Mouse (Mus musculus) testis, postnatal 10 days (tissue): ENCODE measurements at regions not wholly inside any gene's neighbourhood (a gene's known extent, or its start where the extent isn't known, plus 50 kb on each side); places are given as distances from the start of the nearest gene placed in this dataset.

Experiments
- DNase-seq: peaks from one replicate; pipeline ENCODE4 v3.0.0; 2021; ENCODE audit warnings: low spot score

DNA sequence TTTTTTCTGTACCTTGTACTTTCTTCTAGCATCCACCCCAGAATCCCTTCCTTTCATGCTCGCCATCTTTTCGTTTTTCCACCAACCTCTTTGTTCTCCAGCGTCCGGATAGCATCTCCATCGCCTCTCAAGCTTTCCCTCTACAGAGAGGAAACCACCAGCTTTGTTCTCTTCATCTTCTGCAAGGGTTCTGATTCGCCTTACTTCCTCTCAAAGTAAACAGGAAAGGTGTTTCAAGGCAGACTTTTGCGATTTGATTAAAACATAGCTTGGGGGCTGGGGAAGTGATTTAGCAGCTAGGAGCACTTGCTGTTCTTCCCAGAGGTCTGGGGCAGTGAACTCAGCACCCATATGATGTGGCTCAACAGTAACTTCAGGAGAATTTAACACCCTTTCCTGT is 71.4 kb downstream of the Emp1 start:
- no peak for DNase-seq

- no peak for DNase-seq
Observed at GRCm38 (mm10) chr6:135436315-135436714, 74.0 kb downstream of the Emp1 start.

- DNase-seq: no peak
Observed at GRCm38 (mm10) chr6:135438271-135438670, 75.9 kb downstream of the Emp1 start.

DNA sequence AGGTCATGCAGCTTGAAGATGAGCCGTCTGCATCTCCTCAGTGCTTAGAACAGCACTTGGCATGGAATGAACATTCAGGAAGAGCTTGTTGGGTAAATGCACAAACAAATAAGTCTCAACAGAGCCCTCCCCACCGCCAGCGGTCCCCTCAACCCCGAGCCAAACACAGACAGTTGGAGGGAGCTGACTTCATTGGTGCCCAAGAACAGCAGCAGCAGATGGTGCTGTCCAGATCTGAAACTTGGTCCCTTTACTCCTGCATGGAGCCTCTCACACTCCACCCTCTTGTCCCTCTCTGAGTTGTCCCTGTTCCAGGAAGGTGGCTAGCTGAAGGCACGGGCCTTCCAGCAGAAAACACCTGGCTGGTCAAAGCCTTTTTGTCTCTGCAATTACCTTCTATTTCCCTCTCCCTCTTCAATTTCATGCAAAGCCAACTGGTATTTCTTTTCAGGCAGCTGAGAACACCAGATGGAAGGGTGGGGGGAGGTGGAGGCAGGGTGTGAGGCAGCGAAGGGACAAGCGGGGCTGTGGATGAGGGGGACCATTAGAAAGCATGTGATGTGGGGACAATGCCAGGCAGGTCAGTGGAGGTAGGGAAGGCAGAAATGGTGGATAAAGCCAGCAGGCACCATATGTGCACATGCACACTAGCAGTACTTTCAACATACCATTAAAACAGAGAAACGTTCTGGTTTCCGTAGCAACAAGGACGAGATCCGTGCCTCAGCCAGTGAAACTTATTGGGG is 79.0 kb downstream of the Emp1 start:
- DNase-seq: no peak

GRCm38 (mm10) chr6:135444661-135445060 is 82.3 kb downstream of the Emp1 start:
- DNase-seq: peak; percentile 97

GRCm38 (mm10) chr6:135445070-135445469 is 82.7 kb downstream of the Emp1 start:
- no peak for DNase-seq

GRCm38 (mm10) chr6:135447801-135448200 is 85.5 kb downstream of the Emp1 start:
- no peak for DNase-seq

DNA sequence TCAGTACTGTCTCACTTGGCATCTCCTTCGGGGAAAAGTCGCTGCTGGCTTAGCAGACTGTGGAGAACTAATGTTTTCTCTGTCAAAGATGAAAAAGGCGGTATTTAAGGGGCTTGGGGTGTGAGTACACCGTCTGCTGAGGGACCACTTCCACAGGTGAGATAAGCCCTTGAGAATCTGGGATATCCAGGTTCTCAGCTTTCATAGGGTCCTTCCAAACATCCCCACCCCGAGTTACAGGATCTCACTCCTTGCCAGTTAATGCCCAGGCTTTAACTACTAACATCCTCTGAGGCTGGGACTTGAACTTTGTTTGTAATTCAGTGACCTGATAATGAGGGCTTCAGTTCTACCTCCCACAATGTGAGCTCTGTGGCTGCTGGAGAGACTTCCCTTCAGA is 86.9 kb downstream of the Emp1 start:
- DNase-seq: no peak

DNA sequence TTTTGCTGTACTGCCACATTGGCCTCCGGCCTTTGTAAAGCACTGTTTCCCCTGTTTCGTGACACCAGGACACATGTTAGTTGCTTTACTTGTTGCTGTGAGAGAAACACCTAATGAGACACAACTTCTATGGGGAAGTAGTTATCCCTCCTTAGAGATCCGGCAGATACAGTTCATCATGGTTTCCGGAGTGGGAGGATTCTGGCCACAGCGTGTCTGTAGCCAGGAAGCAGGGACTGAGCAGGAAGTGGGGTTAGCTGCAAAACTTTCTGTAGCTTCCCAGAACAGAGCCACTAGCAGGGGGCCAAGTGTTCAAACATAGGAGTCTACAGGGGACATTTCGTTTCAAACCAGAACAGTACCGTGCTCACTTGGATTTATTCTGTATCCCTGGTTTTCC is 88.2 kb downstream of the Emp1 start:
- no peak for DNase-seq

DNA sequence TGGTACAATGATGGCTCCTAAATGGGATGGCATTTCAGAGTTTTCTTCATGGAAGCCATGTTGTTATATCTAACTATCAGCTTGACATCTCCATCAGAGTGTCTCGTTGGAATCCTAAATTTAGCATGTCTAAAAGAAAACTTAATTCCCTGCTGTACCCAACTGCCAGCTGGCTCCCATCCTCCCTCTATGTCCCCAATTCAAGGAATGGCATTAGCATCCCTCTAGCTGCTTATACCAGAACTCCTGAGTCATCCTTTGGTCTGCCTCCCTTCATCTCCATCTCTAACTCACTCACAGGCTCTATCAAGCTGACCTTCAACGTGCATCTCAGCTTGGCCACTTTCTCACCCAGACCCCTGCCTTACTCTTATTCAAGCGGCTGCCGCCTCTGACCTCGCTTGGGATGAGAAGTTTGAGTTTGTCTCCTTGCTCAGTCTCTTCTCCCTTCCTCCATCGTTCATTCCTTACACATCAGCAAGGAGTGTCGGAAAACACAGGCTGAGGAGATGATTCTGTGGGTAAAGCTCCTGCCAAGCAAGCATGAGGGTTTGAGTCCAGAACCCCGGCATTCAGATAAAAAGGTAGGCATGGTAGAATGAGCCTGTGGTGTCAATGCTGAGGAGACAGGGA is 88.9 kb downstream of the Emp1 start:
- DNase-seq: no peak

DNA sequence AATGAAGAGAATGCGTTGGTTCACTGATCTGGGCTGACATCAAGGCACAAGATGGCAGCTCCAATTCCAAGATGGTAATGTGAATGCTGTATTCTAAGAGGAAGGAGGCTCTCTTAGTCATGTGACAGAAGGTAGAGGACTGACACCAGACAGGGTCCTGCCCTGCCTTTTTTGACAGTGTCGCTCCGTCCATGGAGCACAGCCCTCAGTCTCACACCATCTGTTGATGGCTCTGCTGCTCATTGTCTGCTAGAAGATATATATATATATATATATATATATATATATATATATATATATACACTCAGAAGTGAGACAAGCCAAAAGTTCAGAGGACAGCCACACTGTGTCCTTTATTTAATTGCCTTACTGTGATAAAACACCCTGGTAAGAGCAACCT is 90.7 kb downstream of the Emp1 start:
- no peak for DNase-seq

GRCm38 (mm10) chr6:135472495-135472894 is 110.2 kb downstream of the Emp1 start:
- DNase-seq: no peak

DNA sequence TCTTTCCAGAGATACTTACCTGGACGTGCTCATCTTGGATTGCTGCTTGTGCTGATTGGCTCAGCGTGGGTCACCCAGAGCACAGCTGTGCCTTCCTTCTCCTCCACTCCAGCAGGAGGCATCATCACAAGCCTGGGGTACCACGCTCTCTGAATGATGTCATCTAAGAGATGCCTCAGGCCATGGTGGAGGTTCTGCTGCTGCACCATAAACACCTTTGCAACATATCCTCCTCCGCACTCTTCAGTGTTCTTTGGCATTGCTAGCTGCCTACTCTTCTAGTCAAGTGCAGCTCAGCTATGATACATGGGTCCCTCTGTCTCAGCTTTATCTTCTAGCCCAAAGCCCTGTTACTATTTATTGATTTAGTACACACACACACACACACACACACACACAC is 110.8 kb downstream of the Emp1 start:
- DNase-seq: no peak

GRCm38 (mm10) chr6:135488795-135489194 is 126.5 kb downstream of the Emp1 start:
- no peak for DNase-seq

DNA sequence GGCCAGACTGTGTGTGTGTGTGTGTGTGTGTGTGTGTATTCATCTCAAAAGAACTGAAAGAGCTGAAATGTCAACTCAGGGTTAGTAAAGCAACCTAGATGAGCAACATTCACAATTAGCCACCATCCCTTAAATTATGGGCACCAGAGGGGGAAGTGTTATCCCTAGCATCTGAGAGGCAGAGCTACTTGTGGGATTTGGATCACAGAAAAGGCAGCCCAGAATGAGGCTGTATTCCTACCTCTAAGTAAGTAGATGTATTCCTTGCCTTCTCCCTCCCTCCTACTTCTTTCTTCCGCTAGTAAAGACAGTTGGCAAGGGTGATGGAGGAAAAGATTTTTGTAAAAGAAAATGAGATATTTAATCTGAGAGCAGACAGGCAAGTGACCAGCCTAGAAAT is 131.6 kb downstream of the Emp1 start:
- DNase-seq: no peak

DNA sequence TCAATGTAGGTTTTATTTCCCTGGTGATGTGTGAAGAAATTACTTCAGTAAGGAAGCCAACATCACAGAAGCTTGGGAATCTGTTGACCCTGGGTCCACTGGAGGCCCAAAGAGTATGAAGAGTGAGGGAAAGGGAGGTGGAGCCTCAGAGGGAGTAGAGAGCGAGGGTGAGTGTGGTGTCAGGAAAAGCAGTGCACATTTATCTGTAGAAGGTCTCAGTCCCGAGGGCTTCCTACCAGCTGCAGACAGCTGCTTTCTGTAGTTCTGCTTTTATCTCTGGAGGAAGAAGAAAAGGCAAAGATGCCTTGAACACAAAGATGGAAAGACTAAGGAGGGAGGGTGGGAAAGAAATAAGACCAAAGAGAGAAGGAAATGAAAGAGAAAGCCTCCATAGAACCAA is 133.5 kb downstream of the Emp1 start:
- no peak for DNase-seq

DNA sequence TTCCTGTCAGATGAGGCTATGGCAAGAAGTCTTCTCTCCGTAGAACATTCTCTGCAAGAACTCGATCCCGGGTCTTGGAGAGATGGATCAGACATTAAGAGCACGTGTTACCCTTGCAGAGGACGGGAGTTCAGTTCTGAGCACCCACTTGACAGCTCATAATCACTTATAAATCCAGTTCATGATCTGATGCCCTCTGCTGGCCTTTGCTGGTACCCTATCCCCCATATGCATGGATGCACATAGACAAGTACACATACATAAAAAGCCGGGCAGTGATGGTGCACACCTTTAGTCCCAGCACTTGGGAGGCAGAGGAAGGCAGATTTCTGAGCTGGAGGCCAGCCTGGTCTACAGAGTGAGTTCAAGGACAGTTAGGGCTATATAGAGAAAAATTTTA is 136.2 kb downstream of the Emp1 start:
- no peak for DNase-seq

GRCm38 (mm10) chr6:135500381-135500780 is 138.0 kb downstream of the Emp1 start:
- DNase-seq: no peak

GRCm38 (mm10) chr6:135501791-135502190 is 139.4 kb downstream of the Emp1 start:
- DNase-seq: no peak

DNA sequence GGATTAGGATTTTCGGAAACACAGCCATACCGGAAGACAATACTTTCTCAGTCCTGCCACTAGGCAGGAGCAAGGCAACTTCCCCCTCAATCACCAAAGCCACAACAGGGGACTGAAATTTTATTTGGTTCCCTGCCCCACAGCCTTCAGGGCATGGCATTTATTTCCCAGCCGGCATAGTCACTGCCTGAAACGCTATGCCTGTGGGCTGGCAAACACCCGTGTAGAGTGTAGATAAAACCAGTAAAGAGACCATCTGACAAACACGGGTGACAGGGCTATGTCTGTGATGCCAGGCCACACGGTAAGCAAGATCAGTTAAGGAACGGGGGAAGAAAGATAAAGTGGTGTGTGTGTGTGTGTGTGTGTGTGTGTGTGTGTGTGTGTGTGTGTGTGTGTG is 140.1 kb downstream of the Emp1 start:
- no peak for DNase-seq

- no peak for DNase-seq
Observed at GRCm38 (mm10) chr6:135518710-135519437, 156.5 kb downstream of the Emp1 start.

GRCm38 (mm10) chr6:135519438-135519803 is 157.1 kb downstream of the Emp1 start:
- no peak for DNase-seq

DNA sequence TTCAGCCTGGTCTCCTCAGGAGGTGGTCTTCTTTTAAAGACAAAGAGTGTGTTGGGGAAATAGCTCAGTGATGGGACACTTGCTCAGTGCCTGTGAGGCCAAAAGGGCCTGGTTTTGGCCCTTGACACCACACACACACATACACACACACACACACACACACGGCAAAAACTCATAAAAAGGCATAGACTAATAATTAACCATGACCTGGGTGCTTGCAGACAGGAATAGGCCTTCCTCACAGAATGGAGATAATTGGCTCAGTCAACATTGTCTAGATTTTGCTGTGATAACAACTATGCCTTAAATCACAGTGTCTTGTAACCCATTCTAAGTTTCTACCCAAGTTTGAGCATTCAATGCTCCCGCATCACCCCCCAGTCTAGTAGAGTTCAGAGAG is 158.5 kb downstream of the Emp1 start:
- no peak for DNase-seq
